Mouse (Mus musculus): Measurements from ENCODE around the gene Fam78a. TPM values are rescaled to one million over a fixed set of nuclear protein-coding genes. Genes with fewer than 3 reads are reported as not detected.
A peak's percentile ranks its signal among the peaks of the same experiment; 100 is the strongest.

Gene Fam78a
- polyA plus RNA-seq, 1 experiment from 2014 or later, result 2.2 TPM

- WGBS, result 35% methylated on average over 5 of the region's 5 CpGs
- ATAC-seq (ENCODE audit: insufficient read depth, low FRiP score), result no peak
Observed at GRCm38 (mm10) chr2:32058716-32059115, 25.9 kb downstream of the Fam78a start.

GRCm38 (mm10) chr2:32058241-32058640 is 26.4 kb downstream of the Fam78a start:
- no peak overlapping the region for H3K4me2 ChIP-seq (ENCODE audit: low read depth, low read length)
- H3K4me1 ChIP-seq (ENCODE audit: control insufficient read depth, insufficient read depth, low read length), result no peaks in the 10 kb centered on the region
- no peak overlapping the region for H3K4me3 ChIP-seq (replicated peaks; ENCODE audit: low read length)
- no peaks in the 10 kb centered on the region for H3K36me3 ChIP-seq (ENCODE audit: control insufficient read depth, insufficient read depth, low read length)
- H3K9ac ChIP-seq (ENCODE audit: low read length), result no peak overlapping the region
- ATAC-seq (ENCODE audit: insufficient read depth, low FRiP score), result no peak
- H3K27ac ChIP-seq (ENCODE audit: low read length), result no peak overlapping the region
- no peaks in the 10 kb centered on the region for H3K27me3 ChIP-seq (ENCODE audit: control insufficient read depth, insufficient read depth, low read length)
- 80% methylated on average over 9 of the region's 9 CpGs for WGBS
- no peaks in the 10 kb centered on the region for H3K9me3 ChIP-seq (replicated peaks; ENCODE audit: control insufficient read depth, low read length)

More at GRCm38 (mm10) chr2:32058716-32059115, 25.9 kb downstream of the Fam78a start:
- Histone ChIP-seq H3K9ac (ENCODE audit: low read length) (no peak overlapping the region), H3K27me3 (ENCODE audit: control insufficient read depth, insufficient read depth, low read length) (no peaks in the 10 kb centered on the region), H3K27ac (ENCODE audit: low read length) (no peak overlapping the region), H3K4me1 (ENCODE audit: control insufficient read depth, insufficient read depth, low read length) (no peaks in the 10 kb centered on the region), H3K4me2 (ENCODE audit: low read depth, low read length) (no peak overlapping the region), H3K9me3 (replicated peaks; ENCODE audit: control insufficient read depth, low read length) (no peaks in the 10 kb centered on the region), H3K4me3 (replicated peaks; ENCODE audit: low read length) (no peak overlapping the region), H3K36me3 (ENCODE audit: control insufficient read depth, insufficient read depth, low read length) (no peaks in the 10 kb centered on the region)

- no peaks in the 10 kb centered on the region for H3K4me1 ChIP-seq (ENCODE audit: control insufficient read depth, insufficient read depth, low read length)
- no peak for ATAC-seq (ENCODE audit: insufficient read depth, low FRiP score)
- no peak overlapping the region for H3K27ac ChIP-seq (ENCODE audit: low read length)
- no peak overlapping the region for H3K4me3 ChIP-seq (replicated peaks; ENCODE audit: low read length)
- no peaks in the 10 kb centered on the region for H3K27me3 ChIP-seq (ENCODE audit: control insufficient read depth, insufficient read depth, low read length)
- H3K9me3 ChIP-seq (replicated peaks; ENCODE audit: control insufficient read depth, low read length), result no peaks in the 10 kb centered on the region
- H3K4me2 ChIP-seq (ENCODE audit: low read depth, low read length), result no peak overlapping the region
- H3K36me3 ChIP-seq (ENCODE audit: control insufficient read depth, insufficient read depth, low read length), result no peaks in the 10 kb centered on the region
- no peak overlapping the region for H3K9ac ChIP-seq (ENCODE audit: low read length)
- WGBS, result 76% methylated on average over 4 of the region's 4 CpGs
Observed at GRCm38 (mm10) chr2:32057794-32058193, 26.9 kb downstream of the Fam78a start.

- no peaks in the 10 kb centered on the region for H3K9me3 ChIP-seq (replicated peaks; ENCODE audit: control insufficient read depth, low read length)
- no peak overlapping the region for H3K9ac ChIP-seq (ENCODE audit: low read length)
- no peak for ATAC-seq (ENCODE audit: insufficient read depth, low FRiP score)
- WGBS, result 81% methylated on average over 2 of the region's 2 CpGs
- H3K4me1 ChIP-seq (ENCODE audit: control insufficient read depth, insufficient read depth, low read length), result no peaks in the 10 kb centered on the region
- no peak overlapping the region for H3K4me3 ChIP-seq (replicated peaks; ENCODE audit: low read length)
- H3K4me2 ChIP-seq (ENCODE audit: low read depth, low read length), result no peak overlapping the region
- H3K27me3 ChIP-seq (ENCODE audit: control insufficient read depth, insufficient read depth, low read length), result no peaks in the 10 kb centered on the region
- H3K36me3 ChIP-seq (ENCODE audit: control insufficient read depth, insufficient read depth, low read length), result no peaks in the 10 kb centered on the region
- H3K27ac ChIP-seq (ENCODE audit: low read length), result no peak overlapping the region
Observed at GRCm38 (mm10) chr2:32057360-32057759, 27.3 kb downstream of the Fam78a start.

- no peak for ATAC-seq (ENCODE audit: insufficient read depth, low FRiP score)
- no peak overlapping the region for H3K4me2 ChIP-seq (ENCODE audit: low read depth, low read length)
- H3K4me1 ChIP-seq (ENCODE audit: control insufficient read depth, insufficient read depth, low read length), result no peaks in the 10 kb centered on the region
- H3K27me3 ChIP-seq (ENCODE audit: control insufficient read depth, insufficient read depth, low read length), result no peaks in the 10 kb centered on the region
- H3K9me3 ChIP-seq (replicated peaks; ENCODE audit: control insufficient read depth, low read length), result no peaks in the 10 kb centered on the region
- no peak overlapping the region for H3K9ac ChIP-seq (ENCODE audit: low read length)
- no peak overlapping the region for H3K27ac ChIP-seq (ENCODE audit: low read length)
- H3K4me3 ChIP-seq (replicated peaks; ENCODE audit: low read length), result no peak overlapping the region
- 80% methylated on average over 10 of the region's 10 CpGs for WGBS
- H3K36me3 ChIP-seq (ENCODE audit: control insufficient read depth, insufficient read depth, low read length), result no peaks in the 10 kb centered on the region
Observed at GRCm38 (mm10) chr2:32056524-32056923, 28.1 kb downstream of the Fam78a start.

GRCm38 (mm10) chr2:32055357-32055965 is 29.2 kb downstream of the Fam78a start:
- Histone ChIP-seq H3K27ac (ENCODE audit: low read length) (no peak overlapping the region), H3K9ac (ENCODE audit: low read length) (peak overlapping the region; percentile 21; the same call in 1 of the 2 replicates), H3K4me1 (ENCODE audit: control insufficient read depth, insufficient read depth, low read length) (no peaks in the 10 kb centered on the region), H3K4me3 (replicated peaks; ENCODE audit: low read length) (no peak overlapping the region), H3K36me3 (ENCODE audit: control insufficient read depth, insufficient read depth, low read length) (no peaks in the 10 kb centered on the region), H3K27me3 (ENCODE audit: control insufficient read depth, insufficient read depth, low read length) (no peaks in the 10 kb centered on the region), H3K9me3 (replicated peaks; ENCODE audit: control insufficient read depth, low read length) (no peaks in the 10 kb centered on the region), H3K4me2 (ENCODE audit: low read depth, low read length) (no peak overlapping the region)
- 64% methylated on average over 7 of the region's 7 CpGs for WGBS
- ATAC-seq (ENCODE audit: insufficient read depth, low FRiP score), result no peak

- WGBS, result 94% methylated on average over 7 of the region's 7 CpGs
- Histone ChIP-seq H3K27me3 (ENCODE audit: control insufficient read depth, insufficient read depth, low read length) (no peaks in the 10 kb centered on the region), H3K4me1 (ENCODE audit: control insufficient read depth, insufficient read depth, low read length) (no peaks in the 10 kb centered on the region), H3K9me3 (replicated peaks; ENCODE audit: control insufficient read depth, low read length) (no peaks in the 10 kb centered on the region), H3K9ac (ENCODE audit: low read length) (no peak overlapping the region), H3K4me3 (replicated peaks; ENCODE audit: low read length) (no peak overlapping the region), H3K27ac (ENCODE audit: low read length) (no peak overlapping the region), H3K36me3 (ENCODE audit: control insufficient read depth, insufficient read depth, low read length) (no peaks in the 10 kb centered on the region), H3K4me2 (ENCODE audit: low read depth, low read length) (no peak overlapping the region)
- ATAC-seq (ENCODE audit: insufficient read depth, low FRiP score), result no peak
Observed at GRCm38 (mm10) chr2:32052418-32052817, 32.2 kb downstream of the Fam78a start.

- H3K4me1 ChIP-seq (ENCODE audit: control insufficient read depth, insufficient read depth, low read length), result no peaks in the 10 kb centered on the region
- no peaks in the 10 kb centered on the region for H3K27me3 ChIP-seq (ENCODE audit: control insufficient read depth, insufficient read depth, low read length)
- H3K4me3 ChIP-seq (replicated peaks; ENCODE audit: low read length), result no peak overlapping the region
- no peaks in the 10 kb centered on the region for H3K9me3 ChIP-seq (replicated peaks; ENCODE audit: control insufficient read depth, low read length)
- H3K36me3 ChIP-seq (ENCODE audit: control insufficient read depth, insufficient read depth, low read length), result no peaks in the 10 kb centered on the region
- no peak for ATAC-seq (ENCODE audit: insufficient read depth, low FRiP score)
- no peak overlapping the region for H3K27ac ChIP-seq (ENCODE audit: low read length)
- no peak overlapping the region for H3K4me2 ChIP-seq (ENCODE audit: low read depth, low read length)
- H3K9ac ChIP-seq (ENCODE audit: low read length), result no peak overlapping the region
- WGBS, result 74% methylated on average over 8 of the region's 8 CpGs
Observed at GRCm38 (mm10) chr2:32051791-32052190, 32.9 kb downstream of the Fam78a start.

GRCm38 (mm10) chr2:32047323-32047722 is 37.3 kb downstream of the Fam78a start:
- no peak overlapping the region for H3K4me2 ChIP-seq (ENCODE audit: low read depth, low read length)
- ATAC-seq (ENCODE audit: insufficient read depth, low FRiP score), result no peak
- H3K27ac ChIP-seq (ENCODE audit: low read length), result no peak overlapping the region
- no peaks in the 10 kb centered on the region for H3K9me3 ChIP-seq (replicated peaks; ENCODE audit: control insufficient read depth, low read length)
- no peaks in the 10 kb centered on the region for H3K4me1 ChIP-seq (ENCODE audit: control insufficient read depth, insufficient read depth, low read length)
- no peak overlapping the region for H3K9ac ChIP-seq (ENCODE audit: low read length)
- H3K36me3 ChIP-seq (ENCODE audit: control insufficient read depth, insufficient read depth, low read length), result peaks cover 3% of the 10 kb centered on the region; the same call in 1 of the 2 replicates
- WGBS, result 88% methylated on average over 10 of the region's 10 CpGs
- no peak overlapping the region for H3K4me3 ChIP-seq (replicated peaks; ENCODE audit: low read length)
- no peaks in the 10 kb centered on the region for H3K27me3 ChIP-seq (ENCODE audit: control insufficient read depth, insufficient read depth, low read length)
